Mouse (Mus musculus) kidney, postnatal 25 days (tissue): ENCODE measurements at regions not wholly inside any gene's neighbourhood (a gene's known extent, or its start where the extent isn't known, plus 50 kb on each side); places are given as distances from the start of the nearest gene placed in this dataset.

ENCODE experiments used
- DNase-seq, 2 experiments: peaks; one replicate each; pipeline ENCODE4 v3.0.0; 2021; ENCODE audit warnings: mixed read lengths in 2 of 2

GRCm38 (mm10) chr11:55974224-55974875 lies 66.5 kb downstream of the Nmur2 start:
- no peak for DNase-seq

- DNase-seq = no peak
These were observed 74.2 kb downstream of the Nmur2 start for GRCm38 (mm10) chr11:55966580-55966979.

GRCm38 (mm10) chr11:55958372-55958771 lies 82.4 kb downstream of the Nmur2 start:
- no peak for DNase-seq

- DNase-seq = no peak
These were observed 83.5 kb downstream of the Nmur2 start for GRCm38 (mm10) chr11:55957355-55957754.

GRCm38 (mm10) chr11:55953696-55954095 lies 87.1 kb downstream of the Nmur2 start:
- DNase-seq = no peak

GRCm38 (mm10) chr11:55949596-55949995 lies 91.2 kb downstream of the Nmur2 start:
- no peak for DNase-seq

- no peak for DNase-seq
These were observed 94.1 kb downstream of the Nmur2 start for GRCm38 (mm10) chr11:55946629-55947240.

- no peak for DNase-seq
These were observed 94.8 kb downstream of the Nmur2 start for GRCm38 (mm10) chr11:55946028-55946427.

GRCm38 (mm10) chr11:55939983-55940382 lies 100.8 kb downstream of the Nmur2 start:
- no peak for DNase-seq

- DNase-seq = no peak
These were observed 114.4 kb downstream of the Nmur2 start for GRCm38 (mm10) chr11:55926366-55926765.

- no peak for DNase-seq
These were observed 121.7 kb downstream of the Nmur2 start for GRCm38 (mm10) chr11:55919066-55919465.

- no peak for DNase-seq
These were observed 122.4 kb downstream of the Nmur2 start for GRCm38 (mm10) chr11:55918411-55918810.

GRCm38 (mm10) chr11:55897506-55897905 lies 143.3 kb downstream of the Nmur2 start:
- DNase-seq = peak in 1 of 2 experiments; percentile 73

- DNase-seq = peak in 1 of 2 experiments; percentile 31
These were observed 150.6 kb downstream of the Nmur2 start for GRCm38 (mm10) chr11:55890161-55890560.

- DNase-seq = no peak
These were observed 162.2 kb downstream of the Nmur2 start for GRCm38 (mm10) chr11:55878631-55879030.

GRCm38 (mm10) chr11:55867141-55867540 lies 173.7 kb downstream of the Nmur2 start:
- DNase-seq = no peak

GRCm38 (mm10) chr11:55859230-55859629 lies 181.6 kb downstream of the Nmur2 start:
- DNase-seq = no peak

- no peak for DNase-seq
These were observed 212.5 kb upstream of the Glra1 start for GRCm38 (mm10) chr11:55820479-55820878.

- DNase-seq = no peak
These were observed 208.6 kb upstream of the Glra1 start for GRCm38 (mm10) chr11:55816566-55816965.

- DNase-seq = no peak
These were observed 202.7 kb upstream of the Glra1 start for GRCm38 (mm10) chr11:55810685-55811084.

GRCm38 (mm10) chr11:55791195-55791865 lies 183.3 kb upstream of the Glra1 start:
- no peak for DNase-seq

GRCm38 (mm10) chr11:55789638-55790037 lies 181.6 kb upstream of the Glra1 start:
- DNase-seq = no peak

- no peak for DNase-seq
These were observed 173.0 kb upstream of the Glra1 start for GRCm38 (mm10) chr11:55781044-55781443.

- no peak for DNase-seq
These were observed 172.0 kb upstream of the Glra1 start for GRCm38 (mm10) chr11:55780011-55780410.
